Comparison of ENCODE assay signal across 8 mouse cellular contexts in the genomic region with DNA sequence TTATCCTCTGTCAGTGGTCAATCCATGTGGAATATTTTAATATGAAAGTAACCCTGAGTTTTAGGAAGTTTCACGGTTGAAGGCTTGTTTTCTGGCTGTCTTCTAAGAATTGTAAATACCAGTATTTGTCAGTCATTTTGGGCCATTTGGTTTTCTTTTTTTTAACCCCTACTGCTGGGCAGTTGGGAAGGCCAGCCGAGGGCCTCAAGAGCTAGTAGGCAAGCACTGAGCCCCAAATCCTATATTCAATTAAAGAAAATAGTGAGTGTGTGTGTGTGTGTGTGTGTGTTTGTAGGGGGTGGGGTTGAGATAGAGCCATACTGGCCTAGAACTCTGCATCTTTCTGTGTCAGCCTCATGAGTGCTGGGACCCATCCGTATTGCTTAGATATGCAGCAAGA. TPM values are rescaled to one million over a fixed set of nuclear protein-coding genes. Genes with fewer than 3 reads are reported as not detected.
A peak's percentile ranks its signal among the peaks of the same experiment; 100 is the strongest.
DNase-seq lines count a peak whose midpoint lies in the region; ATAC-seq and TF ChIP-seq lines count a peak whose summit lies in the region.

No protein-coding gene starts in this region.

- DNase-seq in kidney, adult 18-20 months = no peak
- DNase-seq in hindbrain, embryonic 14.5 days (ENCODE audit: low spot score) = no peak
- no peak for DNase-seq in spleen, adult 12 weeks (ENCODE audit: low spot score)
- no peak for DNase-seq in left cerebral cortex, postnatal 14 days (ENCODE audit: low spot score in 2 of 2)
- no peak for DNase-seq in embryo, embryonic 10 days (ENCODE audit: low spot score)

- ATAC-seq in kidney, embryonic 14.5 days (ENCODE audit: low FRiP score, low TSS enrichment) = no peak
- no peak for ATAC-seq in hindbrain, embryonic 14.5 days (ENCODE audit: low FRiP score)
- no peak for ATAC-seq in midbrain, embryonic 13.5 days

- intact Hi-C loops in left cerebral cortex, postnatal 14 days (cut with DNase I) = no loop called here

- TF ChIP-seq CTCF in bone marrow macrophage, adult 2 months (IDR thresholded peaks at IDR 0.05; ENCODE audit: low read depth, low read length) = no peak

- 0 out of 2 replicates have a peak, but pooled peaks cover 5% of the 10 kb centered on the region for H3K4me1 ChIP-seq in kidney, embryonic 14.5 days (ENCODE audit: control insufficient read depth, insufficient read depth, low read length)
- peaks cover 11% of the 10 kb centered on the region for H3K4me1 ChIP-seq in bone marrow macrophage, adult 2 months (ENCODE audit: control insufficient read depth, insufficient read depth, low read length)
- H3K4me1 ChIP-seq in hindbrain, embryonic 14.5 days (replicated peaks; ENCODE audit: control insufficient read depth, insufficient read depth, low read length) = peaks cover 18% of the 10 kb centered on the region
- peaks cover 14% of the 10 kb centered on the region for H3K4me1 ChIP-seq in midbrain, embryonic 13.5 days (replicated peaks)

- no peaks in the 10 kb centered on the region for H3K27me3 ChIP-seq in kidney, embryonic 14.5 days (ENCODE audit: control insufficient read depth, insufficient read depth, low read length)
- H3K27me3 ChIP-seq in hindbrain, embryonic 14.5 days (ENCODE audit: control insufficient read depth, insufficient read depth, low read length) = no peaks in the 10 kb centered on the region
- no peaks in the 10 kb centered on the region for H3K27me3 ChIP-seq in midbrain, embryonic 13.5 days

- no peak overlapping the region for H3K27ac ChIP-seq in kidney, embryonic 14.5 days (ENCODE audit: low read depth, low read length)
- no peak overlapping the region for H3K27ac ChIP-seq in bone marrow macrophage, adult 2 months (ENCODE audit: insufficient read depth, low read depth, low read length)
- no peak overlapping the region for H3K27ac ChIP-seq in hindbrain, embryonic 14.5 days
- no peak overlapping the region for H3K27ac ChIP-seq in midbrain, embryonic 13.5 days

- peak overlapping the region; percentile 85 for H3K9ac ChIP-seq in kidney, embryonic 14.5 days (ENCODE audit: low read depth, low read length)
- H3K9ac ChIP-seq in hindbrain, embryonic 14.5 days = peak overlapping the region; percentile 99
- peak overlapping the region; percentile 99 for H3K9ac ChIP-seq in midbrain, embryonic 13.5 days (replicated peaks)

- no peaks in the 10 kb centered on the region for H3K9me3 ChIP-seq in kidney, embryonic 14.5 days (ENCODE audit: control insufficient read depth, low read length)
- no peaks in the 10 kb centered on the region for H3K9me3 ChIP-seq in hindbrain, embryonic 14.5 days (ENCODE audit: control insufficient read depth, low read length)
- H3K9me3 ChIP-seq in midbrain, embryonic 13.5 days = no peaks in the 10 kb centered on the region

- H3K36me3 ChIP-seq in kidney, embryonic 14.5 days (ENCODE audit: control insufficient read depth, insufficient read depth, low read length) = peaks cover 25% of the 10 kb centered on the region; the same call in 1 of the 2 replicates
- H3K36me3 ChIP-seq in hindbrain, embryonic 14.5 days (replicated peaks; ENCODE audit: control insufficient read depth, insufficient read depth) = peaks cover 27% of the 10 kb centered on the region
- H3K36me3 ChIP-seq in midbrain, embryonic 13.5 days = peaks cover 23% of the 10 kb centered on the region

- 67% methylated on average over 3 of the region's 3 CpGs for WGBS in kidney, embryonic 14.5 days
- 70% methylated on average over 3 of the region's 3 CpGs for WGBS in hindbrain, embryonic 14.5 days
- WGBS in midbrain, embryonic 13.5 days = 69% methylated on average over 3 of the region's 3 CpGs

- no peak for TF ChIP-seq POLR2A in bone marrow macrophage, adult 2 months (IDR thresholded peaks at IDR 0.05; ENCODE audit: borderline replicate concordance, low read depth, low read length)

- peak overlapping the region; percentile 60 for H3K4me2 ChIP-seq in kidney, embryonic 14.5 days (replicated peaks; ENCODE audit: low read depth, low read length)
- peak overlapping the region; percentile 85 for H3K4me2 ChIP-seq in hindbrain, embryonic 14.5 days (replicated peaks)
- peak overlapping the region; percentile 82 for H3K4me2 ChIP-seq in midbrain, embryonic 13.5 days (replicated peaks)

- H3K4me3 ChIP-seq in kidney, embryonic 14.5 days (ENCODE audit: low read length) = peak overlapping the region; percentile 60
- H3K4me3 ChIP-seq in bone marrow macrophage, adult 2 months (ENCODE audit: insufficient read depth, low read length) = peak overlapping the region; percentile 72
- peak overlapping the region; percentile 100 for H3K4me3 ChIP-seq in hindbrain, embryonic 14.5 days (replicated peaks; ENCODE audit: low read length)
- H3K4me3 ChIP-seq in midbrain, embryonic 13.5 days (replicated peaks) = peak overlapping the region; percentile 99

RNA-seq across cellular contexts. Expression of gene Psma3, which starts 1.5 kb away (rescaled TPM):
- 686 and 801 TPM in 2 replicates for polyA plus RNA-seq in kidney, embryonic 14.5 days (2014; fragmentation: Nextera tagmentation; extraction: Ambion mirVana)
- polyA plus RNA-seq in bone marrow macrophage, adult 2 months (2012; ENCODE audit: insufficient read depth, insufficient read length, missing spikeins) = 153 and 169 TPM in 2 replicates
- polyA plus RNA-seq in hindbrain, embryonic 14.5 days (2014; fragmentation: Nextera tagmentation; extraction: Ambion mirVana) = 488 and 564 TPM in 2 replicates
- 617 and 632 TPM in 2 replicates for polyA plus RNA-seq in midbrain, embryonic 13.5 days (2015; fragmentation: Nextera tagmentation; extraction: Ambion mirVana)
- total RNA-seq in left cerebral cortex, postnatal 14 days (2021) = 100 to 1,000 TPM; 206 to 223 TPM

RNA-seq across cellular contexts. Expression of gene Actr10, which starts 38.2 kb away (rescaled TPM):
- 249 and 257 TPM in 2 replicates for polyA plus RNA-seq in kidney, embryonic 14.5 days (2014; fragmentation: Nextera tagmentation; extraction: Ambion mirVana)
- 95.7 and 114 TPM in 2 replicates for polyA plus RNA-seq in bone marrow macrophage, adult 2 months (2012; ENCODE audit: insufficient read depth, insufficient read length, missing spikeins)
- polyA plus RNA-seq in hindbrain, embryonic 14.5 days (2014; fragmentation: Nextera tagmentation; extraction: Ambion mirVana) = 220 and 224 TPM in 2 replicates
- 225 and 226 TPM in 2 replicates for polyA plus RNA-seq in midbrain, embryonic 13.5 days (2015; fragmentation: Nextera tagmentation; extraction: Ambion mirVana)
- 100 to 1,000 TPM; 174 to 177 TPM for total RNA-seq in left cerebral cortex, postnatal 14 days (2021)

RNA-seq across cellular contexts. Expression of gene Arid4a, which starts 39.9 kb away (rescaled TPM):
- polyA plus RNA-seq in kidney, embryonic 14.5 days (2014; fragmentation: Nextera tagmentation; extraction: Ambion mirVana) = 24.2 and 37.7 TPM in 2 replicates
- 68.0 and 78.1 TPM in 2 replicates for polyA plus RNA-seq in bone marrow macrophage, adult 2 months (2012; ENCODE audit: insufficient read depth, insufficient read length, missing spikeins)
- 36.9 and 39.1 TPM in 2 replicates for polyA plus RNA-seq in hindbrain, embryonic 14.5 days (2014; fragmentation: Nextera tagmentation; extraction: Ambion mirVana)
- polyA plus RNA-seq in midbrain, embryonic 13.5 days (2015; fragmentation: Nextera tagmentation; extraction: Ambion mirVana) = 46.3 and 46.8 TPM in 2 replicates
- total RNA-seq in left cerebral cortex, postnatal 14 days (2021) = 10 to 100 TPM; 32.4 to 34.5 TPM
